Comparison of ENCODE assay signal across 21 mouse cellular contexts in genomic region chr15:84815171-84815570, GRCm38 (mm10). TPM values are rescaled to one million over a fixed set of nuclear protein-coding genes. Genes with fewer than 3 reads are reported as not detected.
DNase-seq lines count a peak whose midpoint lies in the region; ATAC-seq and TF ChIP-seq lines count a peak whose summit lies in the region.
"Had no signal": no experiment of that assay in that cellular context is flagged by ENCODE, and none has a peak within 500 bp of the region (broad histone marks: within the 10 kb centered on the region; RNA-seq: fewer than 3 reads in every experiment).

No protein-coding gene starts in this region.

- no peak for ATAC-seq in hindbrain, embryonic 14.5 days (ENCODE audit: low FRiP score)
- no peak for ATAC-seq in hindbrain, embryonic 11.5 days (ENCODE audit: low FRiP score)
- peak; percentile 69 for ATAC-seq in forebrain, embryonic 15.5 days (replicated peaks)
- ATAC-seq in midbrain, postnatal 0 days (ENCODE audit: low FRiP score) = no peak
- ATAC-seq: intestine, embryonic 15.5 days had no signal

- peaks cover 51% of the 10 kb centered on the region for H3K4me1 ChIP-seq in hindbrain, embryonic 14.5 days (replicated peaks; ENCODE audit: control insufficient read depth, insufficient read depth, low read length)
- H3K4me1 ChIP-seq in hindbrain, embryonic 11.5 days (replicated peaks; ENCODE audit: control insufficient read depth, insufficient read depth, low read length) = no peaks in the 10 kb centered on the region; the same call in none of the 2 replicates
- peaks cover 87% of the 10 kb centered on the region for H3K4me1 ChIP-seq in forebrain, embryonic 15.5 days
- peaks cover 16% of the 10 kb centered on the region for H3K4me1 ChIP-seq in midbrain, postnatal 0 days (ENCODE audit: insufficient read depth, low read length)
- H3K4me1 ChIP-seq: intestine, embryonic 15.5 days; lung, embryonic 15.5 days had no signal

- no peaks in the 10 kb centered on the region for H3K27me3 ChIP-seq in hindbrain, embryonic 14.5 days (ENCODE audit: control insufficient read depth, insufficient read depth, low read length)
- H3K27me3 ChIP-seq in hindbrain, embryonic 11.5 days (ENCODE audit: control insufficient read depth, insufficient read depth, low read length) = no peaks in the 10 kb centered on the region
- no peaks in the 10 kb centered on the region for H3K27me3 ChIP-seq in forebrain, embryonic 15.5 days
- H3K27me3 ChIP-seq in midbrain, postnatal 0 days (ENCODE audit: insufficient read depth, low read length) = no peaks in the 10 kb centered on the region
- H3K27me3 ChIP-seq: intestine, embryonic 15.5 days; lung, embryonic 15.5 days; midbrain, embryonic 12.5 days had no signal

- peak overlapping the region; percentile 11; the same call in 1 of the 2 replicates for H3K27ac ChIP-seq in hindbrain, embryonic 14.5 days
- no peak overlapping the region for H3K27ac ChIP-seq in hindbrain, embryonic 11.5 days (ENCODE audit: low read depth, low read length)
- H3K27ac ChIP-seq in forebrain, embryonic 15.5 days (replicated peaks) = peak overlapping the region; percentile 76
- H3K27ac ChIP-seq in midbrain, postnatal 0 days (ENCODE audit: low read depth, low read length) = no peak overlapping the region
- H3K27ac ChIP-seq: gastrocnemius, adult 2 months; heart, adult 2 months; intestine, embryonic 15.5 days; limb, embryonic 13.5 days; liver, embryonic 14.5 days; lung, embryonic 15.5 days; midbrain, embryonic 12.5 days had no signal

- no peaks in the 10 kb centered on the region for H3K9me3 ChIP-seq in hindbrain, embryonic 14.5 days (ENCODE audit: control insufficient read depth, low read length)
- H3K9me3 ChIP-seq in hindbrain, embryonic 11.5 days (ENCODE audit: control insufficient read depth, low read length) = no peaks in the 10 kb centered on the region
- H3K9me3 ChIP-seq in forebrain, embryonic 15.5 days = no peaks in the 10 kb centered on the region
- H3K9me3 ChIP-seq in midbrain, postnatal 0 days (ENCODE audit: low read length) = no peaks in the 10 kb centered on the region
- H3K9me3 ChIP-seq: intestine, embryonic 15.5 days; limb, embryonic 13.5 days; lung, embryonic 15.5 days; midbrain, embryonic 12.5 days had no signal

- no peak overlapping the region for H3K4me2 ChIP-seq in hindbrain, embryonic 14.5 days (replicated peaks)
- no peak overlapping the region for H3K4me2 ChIP-seq in hindbrain, embryonic 11.5 days (replicated peaks; ENCODE audit: low read depth, low read length)
- H3K4me2 ChIP-seq in forebrain, embryonic 15.5 days (replicated peaks) = no peak overlapping the region
- no peak overlapping the region for H3K4me2 ChIP-seq in midbrain, postnatal 0 days (ENCODE audit: low read depth, low read length, poor library complexity, severe bottlenecking)
- H3K4me2 ChIP-seq: intestine, embryonic 15.5 days; limb, embryonic 13.5 days; lung, embryonic 15.5 days; midbrain, embryonic 12.5 days had no signal

- no peak for TF ChIP-seq CTCF in midbrain, postnatal 0 days (IDR thresholded peaks at IDR 0.05)

- no peak overlapping the region for H3K4me3 ChIP-seq in hindbrain, embryonic 14.5 days (replicated peaks; ENCODE audit: low read length)
- no peak overlapping the region for H3K4me3 ChIP-seq in hindbrain, embryonic 11.5 days (ENCODE audit: low read depth, low read length)
- H3K4me3 ChIP-seq in forebrain, embryonic 15.5 days = no peak overlapping the region
- H3K4me3 ChIP-seq in midbrain, postnatal 0 days (ENCODE audit: low read depth, low read length) = no peak overlapping the region
- H3K4me3 ChIP-seq: gastrocnemius, adult 2 months; heart, adult 2 months; intestine, embryonic 15.5 days; limb, embryonic 13.5 days; lung, embryonic 15.5 days; midbrain, embryonic 12.5 days had no signal

- WGBS in hindbrain, embryonic 14.5 days = 20% methylated on average over 4 of the region's 4 CpGs
- WGBS in hindbrain, embryonic 11.5 days = 60% methylated on average over 4 of the region's 4 CpGs
- 8% methylated on average over 4 of the region's 4 CpGs for WGBS in forebrain, embryonic 15.5 days
- WGBS in midbrain, postnatal 0 days = 34% methylated on average over 4 of the region's 4 CpGs

- H3K9ac ChIP-seq in hindbrain, embryonic 14.5 days = no peak overlapping the region
- H3K9ac ChIP-seq in hindbrain, embryonic 11.5 days (ENCODE audit: low read depth, low read length) = no peak overlapping the region
- no peak overlapping the region for H3K9ac ChIP-seq in forebrain, embryonic 15.5 days (replicated peaks)
- H3K9ac ChIP-seq in midbrain, postnatal 0 days (replicated peaks; ENCODE audit: low read length, poor library complexity, severe bottlenecking) = no peak overlapping the region
- H3K9ac ChIP-seq: intestine, embryonic 15.5 days; limb, embryonic 13.5 days; liver, embryonic 14.5 days; lung, embryonic 15.5 days; midbrain, embryonic 12.5 days had no signal

- DNase-seq in hindbrain, embryonic 14.5 days (ENCODE audit: low spot score) = no peak
- no peak for DNase-seq in hindbrain, embryonic 11.5 days (ENCODE audit: low spot score)
- DNase-seq in retina, embryonic 14.5 days (ENCODE audit: low spot score) = peak; percentile 7
- no peak for DNase-seq in retina, postnatal 1 day
- peak; percentile 62 for DNase-seq in midbrain, postnatal 0 days (ENCODE audit: low spot score)
- no peak for DNase-seq in adrenal gland, postnatal 14 days
- no peak for DNase-seq in adipocyte (ENCODE audit: low spot score)
- DNase-seq: adrenal gland, postnatal 36 days; cerebellum, postnatal 36 days; gastrocnemius, adult 2 months; heart, adult 2 months; heart, postnatal 36 days; kidney, adult 9 months; kidney, postnatal 36 days; lung, postnatal 4 days had no signal

- H3K36me3 ChIP-seq in hindbrain, embryonic 14.5 days (replicated peaks; ENCODE audit: control insufficient read depth, insufficient read depth) = no peaks in the 10 kb centered on the region
- H3K36me3 ChIP-seq in hindbrain, embryonic 11.5 days (ENCODE audit: control insufficient read depth, insufficient read depth, low read length) = no peaks in the 10 kb centered on the region
- H3K36me3 ChIP-seq in forebrain, embryonic 15.5 days = no peaks in the 10 kb centered on the region
- no peaks in the 10 kb centered on the region for H3K36me3 ChIP-seq in midbrain, postnatal 0 days (ENCODE audit: insufficient read depth, low read length)
- H3K36me3 ChIP-seq: intestine, embryonic 15.5 days; limb, embryonic 13.5 days; lung, embryonic 15.5 days had no signal

RNA-seq across cellular contexts. Expression of gene Phf21b, which starts 40.7 kb away (rescaled TPM):
- polyA plus RNA-seq in hindbrain, embryonic 14.5 days (2014; fragmentation: Nextera tagmentation; extraction: Ambion mirVana) = 5.8 and 8.8 TPM in 2 replicates
- polyA plus RNA-seq in hindbrain, embryonic 11.5 days (2014; fragmentation: Nextera tagmentation; extraction: Ambion mirVana) = 34.6 and 44.1 TPM in 2 replicates
- polyA plus RNA-seq in forebrain, embryonic 15.5 days (2015; fragmentation: Nextera tagmentation; extraction: Ambion mirVana) = 11.0 and 13.0 TPM in 2 replicates
- total RNA-seq in midbrain, postnatal 0 days (2014; rRNA removed) = 11.7 and 14.2 TPM in 2 replicates
- polyA plus RNA-seq in midbrain, postnatal 0 days (2015; fragmentation: Nextera tagmentation; extraction: Ambion mirVana) = 1.1 and 1.4 TPM in 2 replicates
- 2.3 and 3.6 TPM in 2 replicates for total RNA-seq in adrenal gland, postnatal 14 days (2021)

Comparison
In these comparisons a context has a peak if more than half of its experiments do, and no peak if none do; other contexts are left out.
1. DNase-seq: peak in retina, embryonic 14.5 days (single experiment) and midbrain, postnatal 0 days (single experiment); none in hindbrain, embryonic 14.5 days (single experiment), hindbrain, embryonic 11.5 days (single experiment), retina, postnatal 1 day (single experiment), adrenal gland, postnatal 14 days (single experiment) and adipocyte (single experiment).
2. H3K27ac ChIP-seq: peak in hindbrain, embryonic 14.5 days (single experiment) and forebrain, embryonic 15.5 days (single experiment); none in hindbrain, embryonic 11.5 days (single experiment) and midbrain, postnatal 0 days (single experiment).